Mouse (Mus musculus): ENCODE measurements at regions not wholly inside any gene's neighbourhood (a gene's known extent, or its start where the extent isn't known, plus 50 kb on each side); places are given as distances from the start of the nearest gene placed in this dataset.
"Not testable (repeated sequence)": the region's sequence is repeated elsewhere in the genome, so short reads cannot be mapped to it uniquely, and the experiment has no call there.

DNA sequence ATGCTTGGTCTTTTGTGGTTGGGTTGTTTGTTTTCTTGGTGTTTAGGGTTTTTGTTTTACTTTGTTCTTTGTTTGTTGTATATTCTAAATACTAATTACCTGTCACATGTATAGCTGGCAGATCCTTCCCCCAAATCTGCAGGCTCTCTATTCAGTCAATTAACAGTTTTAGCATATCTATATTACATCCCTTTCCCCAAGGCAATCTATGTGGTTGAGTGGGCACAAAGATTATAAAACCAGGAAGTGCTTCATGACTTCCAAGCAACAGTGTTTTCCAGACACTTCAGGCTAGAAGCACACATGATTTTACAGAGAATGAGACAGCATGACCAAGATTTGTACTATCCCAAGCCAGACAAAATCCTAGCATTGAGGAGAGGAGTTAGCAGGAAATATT is 544.4 kb upstream of the Pou3f4 start:
- no peak for DNase-seq (ENCODE audit: low read depth, low spot score)

DNA sequence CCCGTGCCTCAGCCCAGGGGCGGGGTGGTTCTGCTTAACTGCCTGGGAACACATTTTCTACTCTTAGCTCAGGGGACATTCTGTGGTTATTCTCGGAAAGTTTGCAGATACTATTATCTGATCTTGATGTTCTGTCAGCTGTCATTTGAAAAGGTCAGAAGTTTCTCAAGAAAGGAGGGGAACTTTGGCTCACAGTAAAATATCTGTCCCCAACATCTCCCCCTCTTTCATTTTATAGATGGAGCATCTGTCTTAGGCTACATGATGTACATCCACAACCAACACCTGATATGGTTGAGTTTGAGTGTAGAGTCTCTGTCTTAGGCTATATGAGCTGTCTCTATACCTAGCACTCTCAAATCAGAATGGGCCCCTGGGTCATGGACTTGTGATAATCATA is 539.8 kb upstream of the Pou3f4 start:
- DNase-seq (ENCODE audit: low read depth, low spot score): not testable (repeated sequence)

DNA sequence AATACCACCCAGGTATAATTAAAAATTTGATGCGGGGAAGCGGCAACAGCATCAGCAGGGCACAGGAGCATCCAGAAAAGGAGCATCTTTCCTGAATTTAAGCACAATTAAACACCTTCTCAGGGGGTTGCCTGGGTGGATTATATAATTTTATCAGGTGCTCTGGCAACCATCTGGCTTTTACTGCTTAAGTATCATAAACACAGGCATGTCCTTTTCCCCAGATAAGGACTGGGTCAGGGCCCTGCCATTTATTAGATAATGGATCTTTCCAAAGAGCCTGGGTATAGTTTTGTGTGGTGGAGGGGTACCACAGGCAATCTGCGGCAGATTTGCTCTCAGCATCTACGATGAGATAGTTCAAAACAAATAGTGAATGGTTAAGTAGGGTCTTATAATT is 538.7 kb upstream of the Pou3f4 start:
- no peak for DNase-seq (ENCODE audit: low read depth, low spot score)

DNA sequence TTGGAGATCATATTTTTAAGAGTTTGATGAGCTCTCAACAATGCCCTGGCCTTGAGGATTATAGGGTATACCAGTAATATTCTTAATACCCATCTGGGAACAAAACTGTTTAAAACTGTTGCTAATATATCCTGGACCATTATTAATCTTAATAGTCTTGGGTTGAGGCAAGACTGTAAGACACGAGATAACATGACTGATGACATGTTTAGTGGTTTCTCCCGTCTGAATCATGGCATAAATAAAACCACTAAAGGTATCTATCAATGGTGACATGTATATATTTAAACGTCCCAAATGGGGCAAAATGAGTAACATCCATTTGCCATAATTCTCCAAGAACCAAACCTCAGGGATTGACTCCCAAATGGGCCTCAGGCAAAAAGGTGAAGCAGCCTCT is 538.2 kb upstream of the Pou3f4 start:
- no peak for DNase-seq (ENCODE audit: low read depth, low spot score)

DNA sequence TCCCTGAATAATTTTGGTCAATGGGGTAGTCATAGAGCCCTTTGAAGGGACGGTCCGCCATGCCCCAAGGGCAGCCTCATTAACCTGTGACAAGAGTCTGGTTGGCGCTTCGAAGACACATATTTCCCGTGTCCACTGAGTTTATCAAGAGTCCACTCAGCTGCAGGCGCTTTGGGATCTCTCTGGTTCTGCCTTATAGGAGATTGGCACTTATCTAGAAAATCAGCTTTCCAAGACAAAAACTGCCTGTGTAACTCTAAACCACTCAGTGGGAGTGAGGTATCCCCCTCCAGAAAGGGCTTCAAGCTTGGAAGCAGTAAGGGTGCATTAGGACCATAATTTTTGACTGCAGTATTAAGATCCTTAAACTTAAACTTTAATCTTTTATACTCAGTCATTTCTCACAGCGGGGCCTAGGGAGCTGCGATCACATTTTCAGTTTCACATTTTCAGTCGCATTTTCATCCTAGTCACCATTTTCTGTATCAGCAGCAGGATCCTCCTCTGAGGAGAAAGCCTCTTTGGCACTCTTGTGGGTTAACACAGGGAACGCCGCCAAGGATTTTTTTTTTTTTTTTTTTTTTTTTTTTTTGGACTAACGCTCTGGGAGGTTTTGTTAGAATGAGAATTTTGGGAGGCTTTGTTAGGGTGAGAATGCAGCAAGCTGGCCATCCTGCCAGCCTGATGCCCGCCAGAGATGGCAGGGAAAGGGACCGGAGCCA is 534.4 kb upstream of the Pou3f4 start:
- no peak for DNase-seq (ENCODE audit: low read depth, low spot score)

DNA sequence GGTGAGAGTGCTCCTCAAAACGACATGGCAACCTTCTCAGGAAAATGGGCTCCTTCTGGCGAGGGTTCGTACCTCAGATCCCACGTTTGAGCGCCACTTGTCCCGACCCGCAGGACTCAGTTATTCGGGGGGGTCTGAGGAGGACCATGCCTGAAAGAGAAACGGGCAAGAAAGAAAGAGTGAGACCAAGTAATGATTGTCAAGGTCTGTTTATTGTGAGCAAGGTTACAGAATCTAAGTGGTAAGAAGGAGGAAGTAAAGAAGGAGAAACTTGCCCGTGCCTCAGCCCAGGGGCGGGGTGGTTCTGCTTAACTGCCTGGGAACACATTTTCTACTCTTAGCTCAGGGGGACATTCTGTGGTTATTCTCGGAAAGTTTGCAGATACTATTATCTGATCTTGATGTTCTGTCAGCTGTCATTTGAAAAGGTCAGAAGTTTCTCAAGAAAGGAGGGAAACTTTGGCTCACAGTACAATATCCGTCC is 532.6 kb upstream of the Pou3f4 start:
- DNase-seq (ENCODE audit: low read depth, low spot score): not testable (repeated sequence)

DNA sequence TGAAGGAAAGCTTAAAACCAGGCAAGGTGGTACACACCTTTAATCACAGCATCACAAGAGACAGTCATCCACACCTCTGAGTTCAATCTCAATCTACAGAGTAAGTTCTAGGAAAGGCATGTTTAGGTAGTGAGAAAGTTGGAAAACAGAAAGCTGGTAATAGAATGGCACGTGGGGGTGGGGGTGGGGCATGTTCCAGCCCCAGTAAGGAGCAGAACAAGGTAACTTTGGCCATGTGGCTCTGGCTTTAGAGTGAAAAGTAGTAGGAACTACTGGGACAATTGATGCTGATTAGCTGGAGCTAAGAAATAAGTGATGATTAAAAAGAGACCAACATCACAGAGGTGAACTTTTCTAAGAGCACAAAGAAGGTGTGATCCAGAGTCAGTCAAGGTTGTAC is 532.2 kb upstream of the Pou3f4 start:
- no peak for DNase-seq (ENCODE audit: low read depth, low spot score)

DNA sequence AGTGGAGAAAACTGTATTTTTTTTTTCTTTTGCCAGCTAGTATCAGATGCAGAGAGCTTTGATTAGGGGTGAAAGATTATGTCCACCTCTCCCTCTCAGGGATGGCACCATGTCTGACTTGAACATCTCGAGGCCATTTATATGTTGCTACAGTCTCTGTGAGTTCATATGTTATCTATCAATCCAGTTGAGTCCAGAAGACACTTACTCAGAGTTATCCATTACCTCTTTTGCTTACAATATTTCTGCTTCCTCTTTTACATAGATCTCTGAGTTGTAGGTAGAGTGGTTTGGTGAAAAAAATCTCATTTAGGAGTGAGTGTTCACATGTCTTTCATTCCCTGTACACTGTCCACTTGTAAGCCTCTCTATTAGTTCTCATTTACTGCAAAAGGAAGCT is 524.7 kb upstream of the Pou3f4 start:
- DNase-seq (ENCODE audit: low read depth, low spot score): no peak

DNA sequence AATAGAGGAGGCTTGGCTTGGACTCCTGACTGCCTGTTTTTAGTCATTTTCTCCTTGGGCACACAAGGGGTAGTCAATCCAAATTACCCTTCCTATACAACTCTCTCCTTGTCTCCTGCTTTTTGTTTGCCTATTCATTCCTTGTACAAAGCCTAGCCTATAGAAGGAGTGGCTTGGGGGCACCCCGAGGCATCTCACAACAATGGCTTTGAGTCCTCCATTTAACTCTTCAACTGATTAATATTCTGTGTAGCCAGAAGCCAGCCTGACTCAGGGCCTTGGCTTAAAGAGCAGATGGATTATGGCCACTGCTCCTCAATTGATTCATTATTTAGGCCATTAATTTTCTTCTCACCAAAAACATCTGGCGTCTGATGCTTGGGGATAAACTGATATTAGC is 506.4 kb upstream of the Pou3f4 start:
- no peak for DNase-seq (ENCODE audit: low read depth, low spot score)

DNA sequence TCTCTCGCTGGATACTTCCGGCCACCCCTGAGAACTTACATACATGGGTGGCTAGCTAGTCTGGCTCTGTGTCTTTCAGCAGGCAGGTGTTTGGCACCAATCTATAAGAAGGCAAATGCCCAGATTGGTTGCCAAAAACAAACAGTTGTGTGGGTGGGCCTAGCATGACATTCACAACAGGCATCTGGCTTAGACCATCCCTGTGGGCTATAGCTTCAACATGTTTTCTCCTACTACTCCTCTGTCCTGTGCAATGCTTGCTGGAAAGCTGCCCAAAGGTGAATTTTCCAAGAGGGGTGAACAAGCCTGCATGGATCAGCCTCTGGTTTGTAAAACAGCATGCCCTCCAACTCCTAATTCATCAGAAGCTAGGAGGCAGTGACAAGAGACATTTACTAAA is 505.3 kb upstream of the Pou3f4 start:
- no peak for DNase-seq (ENCODE audit: low read depth, low spot score)

DNA sequence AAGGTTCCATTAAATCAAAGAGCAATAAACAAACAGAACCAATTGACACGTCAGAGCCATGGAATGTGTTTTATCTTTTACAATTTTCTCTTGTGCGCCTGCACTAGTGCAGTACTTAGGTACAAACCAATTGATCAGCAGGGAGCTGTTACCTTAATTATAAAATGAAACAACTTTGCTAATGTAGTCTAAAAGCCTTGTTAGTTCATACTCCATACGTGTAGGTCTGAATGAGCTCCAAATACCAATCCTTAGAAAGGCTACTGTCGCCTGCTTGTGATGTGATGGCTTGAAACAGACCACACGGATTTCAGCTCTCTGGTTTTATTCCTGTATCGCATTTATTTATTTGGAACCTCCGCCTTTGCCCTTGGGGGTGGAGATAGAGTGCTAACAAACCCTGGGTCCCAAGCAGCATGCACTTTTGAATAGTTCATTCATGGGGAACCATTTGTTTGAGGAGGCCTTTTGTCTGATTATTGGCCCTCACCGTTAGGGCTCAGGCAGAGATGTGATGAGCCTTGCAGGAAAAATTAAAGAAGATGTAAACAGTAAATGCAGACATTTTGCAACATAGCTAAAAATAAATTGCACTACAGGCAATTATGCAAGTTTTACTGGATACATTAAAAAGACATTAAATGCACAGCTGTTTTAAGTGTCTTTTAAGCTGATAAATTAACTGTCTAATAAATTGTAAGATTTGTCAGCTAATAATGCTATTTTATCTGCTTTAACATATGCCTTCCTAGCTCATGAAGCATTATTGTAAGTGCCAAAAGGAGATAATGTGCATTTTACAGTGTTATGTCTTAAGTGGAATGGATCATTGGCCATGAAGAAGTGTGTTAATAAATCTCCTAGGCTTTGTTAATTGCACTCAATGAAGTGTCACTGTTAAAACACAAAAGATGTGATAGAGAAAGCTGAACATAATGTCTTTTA is 496.0 kb upstream of the Pou3f4 start:
- DNase-seq (ENCODE audit: low read depth, low spot score): peak; percentile 3

DNA sequence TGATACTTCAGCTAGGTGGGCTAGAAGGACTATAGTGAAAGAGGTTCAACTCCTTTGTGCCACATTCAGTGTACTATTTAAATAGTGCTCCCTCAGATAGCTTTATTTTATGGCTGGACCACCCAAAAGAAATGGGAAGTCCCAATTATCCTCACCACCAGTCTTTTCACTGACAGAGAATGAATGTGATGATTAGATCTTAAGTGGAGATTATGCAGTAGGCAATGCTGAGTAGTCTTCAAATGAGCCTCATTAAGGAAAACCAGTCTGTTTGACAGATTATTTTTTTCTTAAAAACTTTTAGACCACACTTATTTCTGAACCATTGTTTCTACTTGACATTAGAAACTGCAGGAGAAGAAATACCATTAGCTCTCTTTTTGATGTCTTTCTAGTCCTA is 493.8 kb upstream of the Pou3f4 start:
- DNase-seq (ENCODE audit: low read depth, low spot score): no peak

DNA sequence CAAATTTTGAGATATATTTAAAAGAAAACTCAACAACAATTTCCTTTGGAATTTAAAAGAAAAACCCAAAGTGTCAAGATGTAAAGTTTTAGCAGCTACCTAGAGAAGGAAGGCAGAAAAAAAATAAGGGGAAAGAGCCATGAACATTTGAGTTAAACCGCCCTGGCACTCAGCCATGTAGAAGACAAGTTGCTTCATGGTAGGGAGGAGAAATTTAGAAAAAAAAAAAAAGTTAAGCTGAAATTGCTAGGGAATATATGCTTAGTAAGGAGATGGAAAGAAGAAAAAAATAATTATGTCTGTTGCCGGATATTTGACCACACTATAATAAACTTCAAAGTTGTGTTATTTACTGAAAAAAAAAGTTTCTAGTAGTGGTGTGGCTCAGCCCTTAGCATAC is 479.8 kb upstream of the Pou3f4 start:
- no peak for DNase-seq (ENCODE audit: low read depth, low spot score)

DNA sequence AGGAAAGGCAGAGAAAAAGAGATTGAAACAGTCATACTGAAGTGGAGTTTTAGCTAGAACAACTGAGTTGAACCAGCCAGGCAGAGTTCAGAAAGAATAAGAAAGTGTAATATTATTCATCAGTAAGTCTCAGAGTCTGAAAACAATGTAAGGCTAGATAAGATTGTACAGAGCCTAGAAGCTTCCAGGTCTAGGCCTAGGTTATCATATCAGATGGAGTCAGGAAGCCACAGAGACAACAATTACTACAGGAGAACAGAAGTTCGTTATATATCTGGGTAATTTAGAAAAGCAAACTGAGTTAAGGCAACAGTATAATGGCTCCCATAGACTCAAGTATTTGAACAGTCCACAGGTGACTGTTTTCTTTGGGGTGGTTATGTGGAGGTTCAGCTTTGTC is 479.1 kb upstream of the Pou3f4 start:
- DNase-seq (ENCODE audit: low read depth, low spot score): no peak
